Mouse (Mus musculus) hindbrain, embryonic 16.5 days (tissue): Measurements from ENCODE around the gene Ppp1r16b. TPM values are rescaled to one million over a fixed set of nuclear protein-coding genes. Genes with fewer than 3 reads are reported as not detected.
A peak's percentile ranks its signal among the peaks of the same experiment; 100 is the strongest.

Experiments used
- ATAC-seq: fragments of 200-750 bp; cut with Nextera tagmentation; 2 replicates; pipeline ENCODE4 v1.8.0; 2017; ENCODE audit warnings: moderate TSS enrichment, moderate library complexity
- H3K27ac ChIP-seq: fragments of 300-500 bp; sonication (generic); 2 replicates; pipeline ENCODE4 v1.5.1; 2014; ENCODE audit warnings: low read depth, mild to moderate bottlenecking, control low read depth, low read length, moderate library complexity
- H3K27me3 ChIP-seq: fragments of 300-500 bp; sonication (generic); replicated peaks from 2 replicates; pipeline ENCODE4 v1.6.1; 2014; ENCODE audit warnings: low read length; ENCODE audit not compliant: control insufficient read depth, insufficient read depth
- H3K36me3 ChIP-seq: fragments of 300-500 bp; sonication (generic); 2 replicates; pipeline ENCODE4 v1.6.1; 2014; ENCODE audit warnings: mild to moderate bottlenecking, low read length, moderate library complexity, mixed read lengths; ENCODE audit not compliant: control insufficient read depth, insufficient read depth
- H3K4me1 ChIP-seq: fragments of 300-500 bp; sonication (generic); 2 replicates; pipeline ENCODE4 v1.6.1; 2014; ENCODE audit warnings: low read depth, low read length; ENCODE audit not compliant: control insufficient read depth, insufficient read depth
- H3K4me2 ChIP-seq: fragments of 300-500 bp; sonication (generic); 2 replicates; pipeline ENCODE4 v1.6.1; 2014; ENCODE audit warnings: mild to moderate bottlenecking, low read length, control low read depth, moderate library complexity
- H3K4me3 ChIP-seq: fragments of 300-500 bp; sonication (generic); 2 replicates; pipeline ENCODE4 v1.5.1; 2014; ENCODE audit warnings: mild to moderate bottlenecking, low read length, control low read depth, moderate library complexity
- H3K9ac ChIP-seq: fragments of 300-500 bp; sonication (generic); 2 replicates; pipeline ENCODE4 v1.6.1; 2014; ENCODE audit warnings: low read depth, mild to moderate bottlenecking, control low read depth, low read length, moderate library complexity
- H3K9me3 ChIP-seq: fragments of 300-500 bp; sonication (generic); 2 replicates; pipeline ENCODE4 v1.6.1; 2014; ENCODE audit warnings: mild to moderate bottlenecking, low read length, moderate library complexity; ENCODE audit not compliant: control insufficient read depth
- WGBS: fragments of 180-500 bp; shearing (Covaris S2); extraction: QIAGEN DNeasy Blood & Tissue Kit; methylation state at CpG from one replicate; pipeline ENCODE4 v1.1.7; 2014; 5-methylcytosine and 5-hydroxymethylcytosine counted together
- polyA plus RNA-seq: library from polyadenylated mRNA; unstranded; fragments of >200 nt; fragmentation: Nextera tagmentation; extraction: Ambion mirVana; gene quantifications from 2 replicates; pipeline ENCODE4 v1.2.1, GENCODE M21; 2015

Gene Ppp1r16b
- polyA plus RNA-seq, result 26.4 and 27.2 TPM in 2 replicates

GRCm38 (mm10) chr2:158665098-158665497, at the start of gene Ppp1r16b:
Ppp1r16b (plus strand) TSS chr2:158665398.
- Histone ChIP-seq H3K4me2 (no peak within 1 kb of the TSS), H3K27me3 (no peaks in the 10 kb centered on the region), H3K9me3 (no peaks in the 10 kb centered on the region), H3K4me3 (no peak within 1 kb of the TSS), H3K4me1 (peaks cover 10% of the 10 kb centered on the region), H3K9ac (no peak within 1 kb of the TSS), H3K27ac (no peak within 1 kb of the TSS), H3K36me3 (no peaks in the 10 kb centered on the region)
- no peak for ATAC-seq
- 70% methylated on average over 4 of the region's 4 CpGs for WGBS

- no peak for ATAC-seq
- Histone ChIP-seq H3K4me2 (peak overlapping the region; percentile 52), H3K9me3 (no peaks in the 10 kb centered on the region), H3K4me3 (peak overlapping the region; percentile 48), H3K27me3 (peaks cover 23% of the 10 kb centered on the region), H3K36me3 (no peaks in the 10 kb centered on the region), H3K27ac (peak overlapping the region; percentile 52; the same call in 1 of the 2 replicates), H3K4me1 (peaks cover 11% of the 10 kb centered on the region), H3K9ac (no peak overlapping the region; the same call in none of the 2 replicates)
- WGBS, result under 1% methylated on average over 13 of the region's 13 CpGs
These were observed 49.5 kb upstream of the Ppp1r16b start for GRCm38 (mm10) chr2:158615702-158616101.

- 0% methylated on average over 12 of the region's 12 CpGs for WGBS
- peaks cover 21% of the 10 kb centered on the region for H3K27me3 ChIP-seq
These were observed 48.9 kb upstream of the Ppp1r16b start for GRCm38 (mm10) chr2:158616296-158616695.

GRCm38 (mm10) chr2:158616790-158617189, 48.4 kb upstream of the Ppp1r16b start:
- Histone ChIP-seq H3K9ac (peak overlapping the region; percentile 8; the same call in 1 of the 2 replicates), H3K27me3 (peaks cover 21% of the 10 kb centered on the region), H3K36me3 (no peaks in the 10 kb centered on the region), H3K4me1 (peaks cover 11% of the 10 kb centered on the region), H3K4me2 (peak overlapping the region; percentile 52), H3K27ac (peak overlapping the region; percentile 66), H3K4me3 (peak overlapping the region; percentile 48), H3K9me3 (no peaks in the 10 kb centered on the region)
- 6% methylated on average over 11 of the region's 11 CpGs for WGBS
- peak; percentile 44 for ATAC-seq

More at GRCm38 (mm10) chr2:158616296-158616695, 48.9 kb upstream of the Ppp1r16b start:
- Histone ChIP-seq H3K9ac (peak overlapping the region; percentile 47; the same call in 1 of the 2 replicates), H3K4me3 (peak overlapping the region; percentile 48), H3K4me1 (peaks cover 11% of the 10 kb centered on the region), H3K4me2 (peak overlapping the region; percentile 52), H3K27ac (peak overlapping the region; percentile 66), H3K9me3 (no peaks in the 10 kb centered on the region), H3K36me3 (no peaks in the 10 kb centered on the region)
- peak; percentile 69 for ATAC-seq

- Histone ChIP-seq H3K4me3 (peak within 1 kb of the TSS; percentile 92), H3K27me3 (0 out of 2 replicates have a peak, but pooled peaks cover 4% of the 10 kb centered on the region), H3K36me3 (peaks cover 4% of the 10 kb centered on the region; the same call in 1 of the 2 replicates), H3K4me1 (peaks cover 14% of the 10 kb centered on the region), H3K27ac (peak within 1 kb of the TSS; percentile 85), H3K9ac (peak within 1 kb of the TSS; percentile 91), H3K4me2 (peak within 1 kb of the TSS; percentile 92), H3K9me3 (no peaks in the 10 kb centered on the region)
- under 1% methylated on average over 39 of the region's 39 CpGs for WGBS
- ATAC-seq, result peak; percentile 95
These were observed 40.4 kb upstream of the Ppp1r16b start, which contains the start of gene Actr5 for GRCm38 (mm10) chr2:158624718-158625222. Actr5 (plus strand) TSS chr2:158624888.

- Histone ChIP-seq H3K4me3 (peak overlapping the region; percentile 92), H3K9ac (peak overlapping the region; percentile 91), H3K9me3 (no peaks in the 10 kb centered on the region), H3K27me3 (0 out of 2 replicates have a peak, but pooled peaks cover 4% of the 10 kb centered on the region), H3K4me2 (peak overlapping the region; percentile 92), H3K36me3 (peaks cover 4% of the 10 kb centered on the region; the same call in 1 of the 2 replicates), H3K4me1 (peaks cover 14% of the 10 kb centered on the region), H3K27ac (peak overlapping the region; percentile 85)
- WGBS, result under 1% methylated on average over 31 of the region's 44 CpGs
- ATAC-seq, result no peak; the same call in 1 of the 2 replicates
These were observed 40.0 kb upstream of the Ppp1r16b start for GRCm38 (mm10) chr2:158625231-158625630.

- H3K4me2 ChIP-seq, result peak overlapping the region; percentile 92
- H3K4me1 ChIP-seq, result peaks cover 14% of the 10 kb centered on the region
- peaks cover 4% of the 10 kb centered on the region; the same call in 1 of the 2 replicates for H3K36me3 ChIP-seq
- no peak overlapping the region; the same call in 1 of the 2 replicates for H3K27ac ChIP-seq
- ATAC-seq, result no peak
- peak overlapping the region; percentile 92 for H3K4me3 ChIP-seq
- H3K27me3 ChIP-seq, result 0 out of 2 replicates have a peak, but pooled peaks cover under 1% of the 10 kb centered on the region
- 44% methylated on average over 8 of the region's 8 CpGs for WGBS
- H3K9me3 ChIP-seq, result no peaks in the 10 kb centered on the region
- H3K9ac ChIP-seq, result peak overlapping the region; percentile 91
These were observed 39.5 kb upstream of the Ppp1r16b start for GRCm38 (mm10) chr2:158625697-158626096.

GRCm38 (mm10) chr2:158628858-158629257, 36.3 kb upstream of the Ppp1r16b start:
- 71% methylated on average over 3 of the region's 3 CpGs for WGBS

GRCm38 (mm10) chr2:158629414-158629813, 35.8 kb upstream of the Ppp1r16b start:
- Histone ChIP-seq H3K27ac (no peak overlapping the region), H3K4me2 (no peak overlapping the region), H3K9me3 (no peaks in the 10 kb centered on the region), H3K27me3 (no peaks in the 10 kb centered on the region), H3K9ac (no peak overlapping the region), H3K4me3 (no peak overlapping the region), H3K4me1 (peaks cover 14% of the 10 kb centered on the region), H3K36me3 (peaks cover 26% of the 10 kb centered on the region)
- 71% methylated on average over 1 of the region's 1 CpGs for WGBS
- ATAC-seq, result no peak

More at GRCm38 (mm10) chr2:158628858-158629257, 36.3 kb upstream of the Ppp1r16b start:
- no peaks in the 10 kb centered on the region for H3K27me3 ChIP-seq
- no peak overlapping the region for H3K4me2 ChIP-seq
- no peak overlapping the region for H3K27ac ChIP-seq
- ATAC-seq, result no peak
- H3K4me3 ChIP-seq, result no peak overlapping the region
- no peaks in the 10 kb centered on the region for H3K9me3 ChIP-seq
- H3K36me3 ChIP-seq, result peaks cover 26% of the 10 kb centered on the region
- H3K9ac ChIP-seq, result no peak overlapping the region
- peaks cover 14% of the 10 kb centered on the region for H3K4me1 ChIP-seq
